Mouse (Mus musculus) bone marrow macrophage, adult 2 months (primary cell): ENCODE results near the gene Yy1. TPM values are rescaled to one million over a fixed set of nuclear protein-coding genes. Genes with fewer than 3 reads are reported as not detected.

Source experiments
- H3K27ac ChIP-seq: 2 replicates; pipeline ENCODE4 v1.5.1; 2012; ENCODE audit warnings: low read depth, low read length; ENCODE audit not compliant: insufficient read depth
- H3K4me1 ChIP-seq: 2 replicates; pipeline ENCODE4 v1.6.1; 2012; ENCODE audit warnings: low read length; ENCODE audit not compliant: control insufficient read depth, insufficient read depth
- H3K4me3 ChIP-seq: 2 replicates; pipeline ENCODE4 v1.5.1; 2012; ENCODE audit warnings: mild to moderate bottlenecking, low read length, moderate library complexity; ENCODE audit not compliant: insufficient read depth
- CTCF ChIP-seq: IDR thresholded peaks from 2 replicates; pipeline ENCODE4 v1.5.1; 2012; ENCODE audit warnings: low read depth, mild to moderate bottlenecking, low read length, moderate library complexity
- POLR2A ChIP-seq: IDR thresholded peaks from 2 replicates; pipeline ENCODE4 v1.6.1; 2012; ENCODE audit warnings: mild to moderate bottlenecking, low read depth, low read length, borderline replicate concordance
- polyA plus RNA-seq: library from polyadenylated mRNA; stranded (reverse); fragments of >200 nt; gene quantifications from 2 replicates; pipeline ENCODE4 v1.2.4, GENCODE M21; 2012; ENCODE audit not compliant: missing spikeins, insufficient read depth, insufficient read length

Yy1 gene
- polyA plus RNA-seq, 1 experiment, result 77.7 TPM

GRCm38 (mm10) chr12:108850886-108851285 is 58.1 kb downstream of the Yy1 start:
- no peak overlapping the region for H3K4me3 ChIP-seq

GRCm38 (mm10) chr12:108852822-108853221 is 60.0 kb downstream of the Yy1 start:
- TF ChIP-seq POLR2A (no peak), CTCF (no peak)
- no peak overlapping the region for H3K27ac ChIP-seq
- H3K4me3 ChIP-seq, result no peak overlapping the region
- peaks cover 7% of the 10 kb centered on the region for H3K4me1 ChIP-seq

More at GRCm38 (mm10) chr12:108850886-108851285, 58.1 kb downstream of the Yy1 start:
- no peak overlapping the region for H3K27ac ChIP-seq
- peaks cover 7% of the 10 kb centered on the region for H3K4me1 ChIP-seq
- no peak for TF ChIP-seq CTCF
- TF ChIP-seq POLR2A, result no peak

GRCm38 (mm10) chr12:108855081-108855480 is 62.3 kb downstream of the Yy1 start:
- TF ChIP-seq CTCF (no peak), POLR2A (no peak)
- no peak overlapping the region for H3K4me3 ChIP-seq
- H3K4me1 ChIP-seq, result peaks cover 7% of the 10 kb centered on the region
- H3K27ac ChIP-seq, result no peak overlapping the region

- Histone ChIP-seq H3K4me1 (peaks cover 7% of the 10 kb centered on the region), H3K27ac (no peak overlapping the region), H3K4me3 (no peak overlapping the region)
- TF ChIP-seq CTCF (no peak), POLR2A (no peak)
Measured at GRCm38 (mm10) chr12:108856186-108856585, 63.4 kb downstream of the Yy1 start.

GRCm38 (mm10) chr12:108857109-108857508 is 64.3 kb downstream of the Yy1 start:
- Histone ChIP-seq H3K4me3 (no peak overlapping the region), H3K4me1 (no peaks in the 10 kb centered on the region), H3K27ac (no peak overlapping the region)
- no peak for TF ChIP-seq CTCF
- TF ChIP-seq POLR2A, result no peak

- no peak for TF ChIP-seq POLR2A
- TF ChIP-seq CTCF, result no peak
- no peak overlapping the region for H3K4me3 ChIP-seq
- no peak overlapping the region for H3K27ac ChIP-seq
- no peaks in the 10 kb centered on the region for H3K4me1 ChIP-seq
Measured at GRCm38 (mm10) chr12:108857589-108858184, 64.9 kb downstream of the Yy1 start.

GRCm38 (mm10) chr12:108858486-108858885 is 65.7 kb downstream of the Yy1 start:
- Histone ChIP-seq H3K27ac (no peak overlapping the region), H3K4me1 (no peaks in the 10 kb centered on the region), H3K4me3 (no peak overlapping the region)

GRCm38 (mm10) chr12:108865007-108865494 is 72.3 kb downstream of the Yy1 start:
- Histone ChIP-seq H3K27ac (no peak overlapping the region), H3K4me1 (no peaks in the 10 kb centered on the region), H3K4me3 (no peak overlapping the region)
- TF ChIP-seq CTCF (no peak), POLR2A (no peak)

More at GRCm38 (mm10) chr12:108858486-108858885, 65.7 kb downstream of the Yy1 start:
- TF ChIP-seq CTCF (no peak), POLR2A (no peak)

- no peak for TF ChIP-seq POLR2A
- TF ChIP-seq CTCF, result peak; percentile 23; the same call in 1 of the 2 replicates
- H3K27ac ChIP-seq, result no peak overlapping the region
- H3K4me3 ChIP-seq, result no peak overlapping the region
- H3K4me1 ChIP-seq, result no peaks in the 10 kb centered on the region
Measured at GRCm38 (mm10) chr12:108869575-108869974, 76.8 kb downstream of the Yy1 start.

Other genes starting within 250 kb of the Yy1 start
- 215 and 219 TPM in 2 replicates for gene Evl, start 238.3 kb upstream of the Yy1 start, polyA plus RNA-seq
- not detected in 2 replicates for gene Degs2, start 90.7 kb upstream of the Yy1 start, polyA plus RNA-seq
- 0.47 and 0.68 TPM in 2 replicates for gene Slc25a29, start 42.9 kb downstream of the Yy1 start, polyA plus RNA-seq
- 0.82 and 1.2 TPM in 2 replicates for gene Slc25a47, start 43.1 kb downstream of the Yy1 start, polyA plus RNA-seq
- 4.5 and 4.6 TPM in 2 replicates for gene Wdr25, start 100.7 kb downstream of the Yy1 start, polyA plus RNA-seq
- 20.5 and 24.8 TPM in 2 replicates for gene Wars, start 101.2 kb downstream of the Yy1 start, polyA plus RNA-seq